Mouse (Mus musculus) hindbrain, embryonic 14.5 days (tissue): ENCODE measurements around the gene Nkpd1. TPM values are rescaled to one million over a fixed set of nuclear protein-coding genes. Genes with fewer than 3 reads are reported as not detected.
A peak's percentile ranks its signal among the peaks of the same experiment; 100 is the strongest.
"Not testable (repeated sequence)": the region's sequence is repeated elsewhere in the genome, so short reads cannot be mapped to it uniquely, and the experiment has no call there.

Source experiments
- ATAC-seq: fragments of 200-750 bp; cut with Nextera tagmentation; 2 replicates; pipeline ENCODE4 v1.8.0; 2017; ENCODE audit warnings: moderate number of reproducible peaks, mild to moderate bottlenecking, moderate TSS enrichment, moderate library complexity; ENCODE audit not compliant: low FRiP score
- DNase-seq: peaks from one replicate; pipeline ENCODE4 v3.0.0-alpha.2; 2015; ENCODE audit warnings: low spot score
- H3K27ac ChIP-seq: fragments of 300-500 bp; sonication (generic); 2 replicates; pipeline ENCODE4 v1.5.1; 2014; ENCODE audit warnings: mild to moderate bottlenecking, moderate library complexity
- H3K27me3 ChIP-seq: fragments of 300-500 bp; sonication (generic); 2 replicates; pipeline ENCODE4 v1.6.1; 2014; ENCODE audit warnings: mild to moderate bottlenecking, low read length, mixed read lengths; ENCODE audit not compliant: control insufficient read depth, insufficient read depth
- H3K36me3 ChIP-seq: fragments of 300-500 bp; sonication (generic); replicated peaks from 2 replicates; pipeline ENCODE4 v1.6.1; 2014; ENCODE audit not compliant: control insufficient read depth, insufficient read depth
- H3K4me1 ChIP-seq: fragments of 300-500 bp; sonication (generic); replicated peaks from 2 replicates; pipeline ENCODE4 v1.6.1; 2014; ENCODE audit warnings: antibody characterized with exemption, low read length, mixed read lengths; ENCODE audit not compliant: control insufficient read depth, insufficient read depth
- H3K4me2 ChIP-seq: fragments of 300-500 bp; sonication (generic); replicated peaks from 2 replicates; pipeline ENCODE4 v1.6.1; 2014; ENCODE audit warnings: mild to moderate bottlenecking, moderate library complexity
- H3K4me3 ChIP-seq: fragments of 300-500 bp; sonication (generic); replicated peaks from 2 replicates; pipeline ENCODE4 v1.5.1; 2014; ENCODE audit warnings: mild to moderate bottlenecking, low read length
- H3K9ac ChIP-seq: fragments of 300-500 bp; sonication (generic); 2 replicates; pipeline ENCODE4 v1.6.1; 2014
- H3K9me3 ChIP-seq: fragments of 300-500 bp; sonication (generic); 2 replicates; pipeline ENCODE4 v1.6.1; 2016; ENCODE audit warnings: low read length; ENCODE audit not compliant: control insufficient read depth
- WGBS: fragments of 180-500 bp; shearing (Covaris S2); extraction: QIAGEN DNeasy Blood & Tissue Kit; methylation state at CpG from one replicate; pipeline ENCODE4 v1.1.7; 2014; 5-methylcytosine and 5-hydroxymethylcytosine counted together
- polyA plus RNA-seq: library from polyadenylated mRNA; unstranded; fragments of >200 nt; fragmentation: Nextera tagmentation; extraction: Ambion mirVana; gene quantifications from 2 replicates; pipeline ENCODE4 v1.2.1, GENCODE M21; 2014

The Nkpd1 gene
- polyA plus RNA-seq, 1 experiment from 2014 or later, result 0.98 TPM

GRCm38 (mm10) chr7:19511934-19512333 lies 5.7 kb upstream of the Nkpd1 start:
- not testable (repeated sequence) for H3K9ac ChIP-seq, ATAC-seq, H3K27me3 ChIP-seq, H3K9me3 ChIP-seq, DNase-seq, H3K4me3 ChIP-seq, H3K27ac ChIP-seq, H3K36me3 ChIP-seq, H3K4me2 ChIP-seq
- H3K4me1 ChIP-seq, result peaks cover 13% of the 10 kb centered on the region
- WGBS, result 81% methylated on average over 6 of the region's 7 CpGs

DNA sequence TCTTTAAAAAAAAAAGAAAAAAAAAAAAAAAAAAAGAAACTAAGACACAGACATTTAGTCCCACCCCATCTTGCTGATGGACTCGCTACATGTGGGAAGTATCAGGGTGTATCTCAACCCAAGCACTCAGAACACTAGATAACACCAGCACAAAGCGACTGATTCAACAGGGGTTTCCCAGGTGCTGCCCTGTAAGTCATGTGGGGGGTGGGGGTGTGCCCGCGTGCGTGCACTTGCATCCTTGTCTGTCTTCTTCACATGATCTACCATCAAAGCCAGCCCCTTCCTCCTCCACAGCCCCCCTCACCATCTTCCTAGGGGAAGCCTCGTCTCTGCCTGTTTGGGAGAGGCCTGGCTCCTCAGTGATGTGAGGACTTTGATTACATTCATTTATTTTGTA lies 5.3 kb upstream of the Nkpd1 start:
- no peak overlapping the region for H3K27ac ChIP-seq
- no peak overlapping the region for H3K9ac ChIP-seq
- H3K4me1 ChIP-seq, result peaks cover 12% of the 10 kb centered on the region
- H3K9me3 ChIP-seq, result no peaks in the 10 kb centered on the region
- H3K4me2 ChIP-seq, result no peak overlapping the region
- no peaks in the 10 kb centered on the region for H3K36me3 ChIP-seq
- H3K4me3 ChIP-seq, result no peak overlapping the region
- no peak for DNase-seq
- H3K27me3 ChIP-seq, result no peaks in the 10 kb centered on the region
- WGBS, result 81% methylated on average over 6 of the region's 6 CpGs
- no peak for ATAC-seq

DNA sequence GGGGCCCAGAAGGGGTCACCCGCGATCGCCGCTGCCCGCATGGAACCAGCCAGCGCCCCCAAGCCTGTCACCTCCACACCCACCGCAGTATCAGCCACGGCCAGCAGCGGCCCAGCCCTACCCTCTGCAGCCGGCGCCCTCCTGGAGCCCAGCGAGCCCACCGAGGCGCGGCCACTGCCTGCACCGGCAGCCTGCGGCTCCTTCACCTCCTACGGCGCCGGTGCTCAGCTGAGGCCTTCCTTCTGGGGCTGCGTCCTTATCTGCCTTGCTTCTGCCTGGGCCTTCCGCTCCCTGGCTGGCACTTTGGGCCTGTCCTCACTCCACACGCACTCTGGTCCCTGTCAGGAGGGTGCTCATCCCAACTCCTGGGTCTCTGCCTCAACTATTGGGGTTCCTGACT lies 2.4 kb downstream of the Nkpd1 start:
- peaks cover 25% of the 10 kb centered on the region for H3K4me1 ChIP-seq
- DNase-seq, result no peak
- H3K4me3 ChIP-seq, result peak overlapping the region; percentile 16
- H3K36me3 ChIP-seq, result no peaks in the 10 kb centered on the region
- ATAC-seq, result no peak
- H3K9ac ChIP-seq, result peak overlapping the region; percentile 51
- H3K27me3 ChIP-seq, result peaks cover 68% of the 10 kb centered on the region
- 8% methylated on average over 23 of the region's 23 CpGs for WGBS
- no peak overlapping the region for H3K27ac ChIP-seq
- H3K4me2 ChIP-seq, result peak overlapping the region; percentile 40
- no peaks in the 10 kb centered on the region for H3K9me3 ChIP-seq

- H3K9me3 ChIP-seq, result no peaks in the 10 kb centered on the region
- DNase-seq (no peak), ATAC-seq (peak; percentile 25; the same call in 1 of the 2 replicates)
- peak overlapping the region; percentile 50; the same call in 1 of the 2 replicates for H3K9ac ChIP-seq
- H3K4me2 ChIP-seq, result peak overlapping the region; percentile 80
- WGBS, result 10% methylated on average over 69 of the region's 72 CpGs
- peak overlapping the region; percentile 39 for H3K4me3 ChIP-seq
- H3K27me3 ChIP-seq, result peaks cover 70% of the 10 kb centered on the region
- H3K36me3 ChIP-seq, result no peaks in the 10 kb centered on the region
- H3K27ac ChIP-seq, result no peak overlapping the region
- peaks cover 25% of the 10 kb centered on the region for H3K4me1 ChIP-seq
Observed at GRCm38 (mm10) chr7:19523017-19523756, 5.5 kb downstream of the Nkpd1 start.

DNA sequence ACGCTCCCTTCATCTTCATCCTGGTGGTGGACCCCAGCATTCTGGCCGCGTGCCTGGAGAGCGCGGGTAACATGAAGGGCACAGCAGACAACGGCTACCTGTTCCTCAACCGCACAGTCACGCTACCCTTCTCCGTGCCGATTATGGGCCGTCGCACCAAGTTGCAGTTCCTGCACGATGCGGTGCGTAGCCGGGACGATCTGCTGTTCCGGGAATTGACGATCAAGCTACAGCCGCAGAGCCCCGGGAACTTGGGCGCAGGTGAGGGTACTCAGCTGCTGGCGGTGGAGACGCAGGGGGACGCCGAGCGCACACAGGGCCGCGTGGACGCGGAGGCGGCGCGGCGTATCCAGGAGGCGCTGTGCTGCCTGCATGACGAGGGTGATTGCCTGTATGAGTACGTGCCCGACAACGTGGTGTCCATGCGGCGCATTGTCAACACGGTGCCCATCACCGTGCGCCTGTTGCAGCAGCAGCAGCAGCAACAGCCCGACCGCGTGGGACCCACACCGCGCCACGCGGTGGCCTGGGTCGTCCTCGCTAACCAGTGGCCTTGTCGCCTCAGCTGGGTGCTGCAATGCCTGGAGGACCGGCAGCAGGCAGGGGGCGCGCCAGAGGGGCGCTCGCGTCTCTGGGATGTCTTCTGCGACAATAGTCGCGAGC lies 6.2 kb downstream of the Nkpd1 start:
- peak; percentile 75 for ATAC-seq
- H3K4me1 ChIP-seq, result peaks cover 25% of the 10 kb centered on the region
- peak overlapping the region; percentile 39 for H3K4me3 ChIP-seq
- no peak overlapping the region for H3K27ac ChIP-seq
- WGBS, result 1% methylated on average over 64 of the region's 64 CpGs
- peaks cover 63% of the 10 kb centered on the region for H3K27me3 ChIP-seq
- peak overlapping the region; percentile 50 for H3K9ac ChIP-seq
- no peaks in the 10 kb centered on the region for H3K9me3 ChIP-seq
- peak; percentile 60 for DNase-seq
- H3K4me2 ChIP-seq, result peak overlapping the region; percentile 80
- no peaks in the 10 kb centered on the region for H3K36me3 ChIP-seq

DNA sequence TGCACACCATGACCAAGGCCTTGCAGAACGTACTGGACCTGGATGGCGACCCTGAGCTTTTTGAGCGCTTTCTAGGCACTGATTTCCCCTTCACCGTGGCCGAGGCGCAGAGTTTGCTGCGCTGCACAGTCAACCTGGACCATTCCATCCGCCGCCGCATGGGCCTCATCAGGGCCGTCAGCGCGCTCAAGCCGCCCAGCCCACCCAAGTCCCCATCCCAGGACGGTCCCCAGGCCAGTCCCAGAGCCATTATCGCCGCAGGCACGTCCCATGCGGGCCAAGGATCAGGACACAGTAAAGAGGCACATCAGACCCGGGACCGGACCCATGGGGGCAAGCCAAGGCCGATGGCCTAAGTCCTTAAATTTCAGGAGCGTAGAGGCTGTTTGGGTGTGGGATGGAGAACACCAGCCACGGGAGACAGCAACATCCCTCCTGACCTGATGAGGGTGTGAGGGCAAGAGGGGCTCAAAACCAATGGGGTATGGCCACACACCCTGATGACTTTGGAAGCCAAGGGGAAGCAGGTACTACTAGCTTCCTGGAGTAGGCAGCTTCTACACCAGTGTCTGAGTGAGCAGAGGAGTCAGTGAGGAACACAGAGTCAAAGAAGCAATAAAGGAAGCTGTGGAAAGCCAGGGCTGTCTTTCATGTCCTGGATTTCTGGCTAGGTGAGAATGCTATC lies 6.9 kb downstream of the Nkpd1 start:
- DNase-seq (no peak), ATAC-seq (peak; percentile 39)
- H3K9me3 ChIP-seq, result no peaks in the 10 kb centered on the region
- 14% methylated on average over 24 of the region's 24 CpGs for WGBS
- H3K36me3 ChIP-seq, result 0 out of 2 replicates have a peak, but pooled peaks cover 3% of the 10 kb centered on the region
- peak overlapping the region; percentile 80 for H3K4me2 ChIP-seq
- peaks cover 24% of the 10 kb centered on the region for H3K4me1 ChIP-seq
- H3K4me3 ChIP-seq, result peak overlapping the region; percentile 39
- H3K27me3 ChIP-seq, result peaks cover 56% of the 10 kb centered on the region
- H3K27ac ChIP-seq, result no peak overlapping the region
- H3K9ac ChIP-seq, result peak overlapping the region; percentile 50

GRCm38 (mm10) chr7:19525105-19525481 lies 7.5 kb downstream of the Nkpd1 start:
- no peak for DNase-seq
- Histone ChIP-seq H3K27ac (no peak overlapping the region), H3K4me1 (peaks cover 21% of the 10 kb centered on the region), H3K9ac (no peak overlapping the region), H3K4me2 (no peak overlapping the region), H3K27me3 (peaks cover 51% of the 10 kb centered on the region), H3K4me3 (no peak overlapping the region), H3K9me3 (no peaks in the 10 kb centered on the region), H3K36me3 (peaks cover 9% of the 10 kb centered on the region; the same call in 1 of the 2 replicates)
- no peak for ATAC-seq
- 61% methylated on average over 2 of the region's 2 CpGs for WGBS

DNA sequence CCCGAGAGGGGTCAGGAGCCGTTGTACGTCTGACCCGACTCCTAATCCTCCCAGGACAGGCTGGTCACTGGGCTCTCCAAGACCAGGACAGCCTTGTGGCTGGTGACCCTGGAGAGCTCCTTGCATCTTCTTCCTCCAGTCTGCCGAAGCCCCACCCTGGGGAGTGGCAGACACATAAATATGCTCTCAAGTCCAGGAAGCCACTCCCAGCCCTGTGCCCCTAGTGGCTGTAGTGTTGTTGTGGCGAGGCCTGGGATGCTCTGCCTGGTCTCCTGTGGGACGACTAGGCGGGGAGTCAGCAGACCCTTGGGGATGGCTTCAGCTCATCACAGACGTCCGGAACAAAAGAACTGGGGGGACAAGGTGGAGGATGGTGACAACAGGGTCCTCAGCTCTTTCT lies 13.4 kb downstream of the Nkpd1 start:
- no peak for DNase-seq
- Histone ChIP-seq H3K36me3 (peaks cover 54% of the 10 kb centered on the region), H3K27ac (no peak overlapping the region), H3K9ac (no peak overlapping the region), H3K4me3 (no peak overlapping the region), H3K4me1 (no peaks in the 10 kb centered on the region), H3K9me3 (no peaks in the 10 kb centered on the region), H3K4me2 (no peak overlapping the region), H3K27me3 (no peaks in the 10 kb centered on the region)
- 79% methylated on average over 10 of the region's 10 CpGs for WGBS
- ATAC-seq, result no peak

DNA sequence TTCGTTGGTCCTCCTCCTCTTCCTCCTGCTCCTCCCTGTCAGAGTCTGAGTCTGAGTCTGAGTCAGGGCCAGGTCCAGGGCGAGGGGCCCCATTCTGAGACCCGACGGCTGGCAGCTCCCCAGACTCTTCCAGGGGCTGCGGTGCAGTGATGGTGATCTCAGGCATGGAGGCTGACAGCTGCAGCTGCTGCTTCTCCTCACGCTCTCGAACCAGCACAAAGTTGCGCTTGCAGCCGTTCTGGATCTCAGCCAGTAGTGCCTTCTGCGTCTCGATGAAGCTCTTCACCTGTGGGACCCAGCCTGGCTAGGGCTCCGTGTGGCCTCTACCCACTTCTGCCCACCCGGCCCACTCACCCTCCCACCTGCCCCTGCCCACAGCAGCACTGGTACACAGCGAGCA lies 14.6 kb downstream of the Nkpd1 start:
- no peak overlapping the region for H3K4me3 ChIP-seq
- DNase-seq (no peak), ATAC-seq (no peak)
- WGBS, result 88% methylated on average over 13 of the region's 14 CpGs
- H3K36me3 ChIP-seq, result peaks cover 54% of the 10 kb centered on the region
- no peaks in the 10 kb centered on the region for H3K27me3 ChIP-seq
- H3K9me3 ChIP-seq, result no peaks in the 10 kb centered on the region
- H3K9ac ChIP-seq, result no peak overlapping the region
- H3K4me2 ChIP-seq, result no peak overlapping the region
- no peak overlapping the region for H3K27ac ChIP-seq
- H3K4me1 ChIP-seq, result 0 out of 2 replicates have a peak, but pooled peaks cover 2% of the 10 kb centered on the region
